Mouse (Mus musculus) liver, embryonic 16.5 days (tissue): Measurements from ENCODE around the gene Zfp729b. TPM values are rescaled to one million over a fixed set of nuclear protein-coding genes. Genes with fewer than 3 reads are reported as not detected.

ENCODE experiments used
- ATAC-seq: fragments of 200-750 bp; cut with Nextera tagmentation; 2 replicates; pipeline ENCODE4 v1.8.0; 2017; ENCODE audit warnings: low read depth, mild to moderate bottlenecking, moderate number of reproducible peaks, moderate library complexity
- H3K27ac ChIP-seq: fragments of 300-500 bp; sonication (generic); 2 replicates; pipeline ENCODE4 v1.5.1; 2014; ENCODE audit warnings: mild to moderate bottlenecking, low read length
- H3K27me3 ChIP-seq: fragments of 300-500 bp; sonication (generic); 2 replicates; pipeline ENCODE4 v1.6.1; 2014; ENCODE audit warnings: low read depth, low read length, mixed read lengths; ENCODE audit not compliant: control insufficient read depth, insufficient read depth
- H3K36me3 ChIP-seq: fragments of 300-500 bp; sonication (generic); 2 replicates; pipeline ENCODE4 v1.6.1; 2014; ENCODE audit warnings: mild to moderate bottlenecking; ENCODE audit not compliant: control insufficient read depth, insufficient read depth
- H3K4me1 ChIP-seq: fragments of 300-500 bp; sonication (generic); 2 replicates; pipeline ENCODE4 v1.6.1; 2014; ENCODE audit warnings: low read depth, low read length, mixed read lengths; ENCODE audit not compliant: control insufficient read depth
- H3K4me2 ChIP-seq: fragments of 300-500 bp; sonication (generic); 2 replicates; pipeline ENCODE4 v1.6.1; 2014; ENCODE audit warnings: low read depth, low read length, mixed read lengths
- H3K4me3 ChIP-seq: fragments of 300-500 bp; sonication (generic); 2 replicates; pipeline ENCODE4 v1.5.1; 2014; ENCODE audit warnings: low read depth, mild to moderate bottlenecking, low read length
- H3K9ac ChIP-seq: fragments of 300-500 bp; sonication (generic); 2 replicates; pipeline ENCODE4 v1.6.1; 2014; ENCODE audit warnings: low read depth, low read length
- H3K9me3 ChIP-seq: fragments of 300-500 bp; sonication (generic); replicated peaks from 2 replicates; pipeline ENCODE4 v1.6.1; 2016; ENCODE audit warnings: low read length; ENCODE audit not compliant: control insufficient read depth
- WGBS: fragments of 180-500 bp; shearing (Covaris S2); extraction: QIAGEN DNeasy Blood & Tissue Kit; methylation state at CpG from one replicate; pipeline ENCODE4 v1.1.7; 2014; ENCODE audit not compliant: insufficient replicate concordance; 5-methylcytosine and 5-hydroxymethylcytosine counted together
- polyA plus RNA-seq: library from polyadenylated mRNA; unstranded; fragments of >200 nt; fragmentation: Nextera tagmentation; extraction: Ambion mirVana; gene quantifications from 2 replicates; pipeline ENCODE4 v1.2.1, GENCODE M21; 2015

Gene Zfp729b
- polyA plus RNA-seq, result 1.1 TPM in 2 replicates

DNA sequence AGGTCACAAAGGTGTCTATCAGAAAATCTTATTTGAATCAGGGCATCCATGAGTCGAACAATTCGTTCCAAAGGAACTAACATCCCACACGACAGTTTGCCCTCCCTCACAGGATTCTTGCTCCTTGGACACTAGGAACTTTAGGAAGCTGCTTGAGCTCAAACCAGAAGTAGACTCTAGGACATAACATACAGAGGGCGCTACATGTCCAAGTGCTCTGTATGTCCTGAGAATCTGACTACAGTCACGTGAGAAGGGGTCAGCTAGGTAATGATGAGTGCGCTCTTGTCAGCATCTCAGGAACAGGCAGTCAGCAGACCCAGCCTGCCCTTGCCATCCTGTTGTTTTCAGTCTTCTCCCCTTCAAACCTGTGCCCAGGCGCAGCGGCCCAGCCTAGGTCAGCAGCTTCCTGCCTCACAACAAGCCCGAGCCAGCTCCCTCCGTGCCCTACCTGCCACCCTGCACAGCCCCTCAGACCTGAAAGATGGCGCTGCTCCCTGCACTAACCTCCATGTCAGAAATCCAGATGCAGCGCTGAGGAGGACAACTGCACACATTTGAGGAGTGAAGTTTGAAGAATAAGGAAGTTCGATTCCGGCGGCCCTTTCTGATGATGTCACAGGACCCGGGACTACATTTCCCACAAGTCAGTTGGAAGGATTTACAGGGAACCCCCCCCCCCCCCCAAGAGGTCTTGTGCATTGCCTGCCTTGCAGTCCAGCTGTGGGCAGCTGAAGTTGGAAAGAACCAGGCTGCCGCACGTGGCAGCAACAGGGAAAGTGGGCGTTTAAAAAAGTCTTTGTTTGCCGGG is at the start of gene Zfp729b:
TSS of gene Zfp729b (minus strand) at position 642 of the 811 bp plus-strand sequence.
- no peaks in the 10 kb centered on the region for H3K9me3 ChIP-seq
- no peaks in the 10 kb centered on the region for H3K27me3 ChIP-seq
- H3K4me3 ChIP-seq, result peak within 1 kb of the TSS; percentile 75
- peak within 1 kb of the TSS; percentile 77 for H3K9ac ChIP-seq
- peak; percentile 90 for ATAC-seq
- H3K36me3 ChIP-seq, result no peaks in the 10 kb centered on the region
- peak within 1 kb of the TSS; percentile 15; the same call in 1 of the 2 replicates for H3K27ac ChIP-seq
- peaks cover 4% of the 10 kb centered on the region for H3K4me1 ChIP-seq
- H3K4me2 ChIP-seq, result peak within 1 kb of the TSS; percentile 65
- WGBS, result 3% methylated on average over 20 of the region's 20 CpGs

DNA sequence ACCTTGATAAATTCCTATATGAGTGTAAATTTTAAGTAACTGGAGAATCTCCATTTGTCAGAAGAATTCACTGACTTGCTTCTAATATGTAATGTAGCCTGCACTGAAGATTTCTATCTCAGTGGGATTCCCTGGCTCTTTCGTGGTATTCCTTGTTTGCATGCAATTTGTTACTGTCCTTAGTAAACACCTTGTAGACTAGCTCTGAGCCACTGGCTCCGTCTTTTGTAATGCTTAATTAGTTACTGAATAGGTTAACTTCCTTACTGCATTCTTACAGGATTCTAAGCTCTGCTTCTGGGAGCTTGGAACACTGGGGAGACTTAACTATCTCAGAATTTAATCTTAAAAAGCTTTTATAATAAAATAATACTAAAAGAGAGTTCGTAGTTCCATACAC is 43.0 kb upstream of the Zfp729b start:
- Histone ChIP-seq H3K27ac (no peak overlapping the region), H3K4me1 (no peaks in the 10 kb centered on the region), H3K4me3 (no peak overlapping the region), H3K9ac (no peak overlapping the region), H3K9me3 (no peaks in the 10 kb centered on the region), H3K4me2 (no peak overlapping the region), H3K36me3 (no peaks in the 10 kb centered on the region), H3K27me3 (no peaks in the 10 kb centered on the region)
- no peak for ATAC-seq
- WGBS, result 31% methylated on average over 3 of the region's 3 CpGs

DNA sequence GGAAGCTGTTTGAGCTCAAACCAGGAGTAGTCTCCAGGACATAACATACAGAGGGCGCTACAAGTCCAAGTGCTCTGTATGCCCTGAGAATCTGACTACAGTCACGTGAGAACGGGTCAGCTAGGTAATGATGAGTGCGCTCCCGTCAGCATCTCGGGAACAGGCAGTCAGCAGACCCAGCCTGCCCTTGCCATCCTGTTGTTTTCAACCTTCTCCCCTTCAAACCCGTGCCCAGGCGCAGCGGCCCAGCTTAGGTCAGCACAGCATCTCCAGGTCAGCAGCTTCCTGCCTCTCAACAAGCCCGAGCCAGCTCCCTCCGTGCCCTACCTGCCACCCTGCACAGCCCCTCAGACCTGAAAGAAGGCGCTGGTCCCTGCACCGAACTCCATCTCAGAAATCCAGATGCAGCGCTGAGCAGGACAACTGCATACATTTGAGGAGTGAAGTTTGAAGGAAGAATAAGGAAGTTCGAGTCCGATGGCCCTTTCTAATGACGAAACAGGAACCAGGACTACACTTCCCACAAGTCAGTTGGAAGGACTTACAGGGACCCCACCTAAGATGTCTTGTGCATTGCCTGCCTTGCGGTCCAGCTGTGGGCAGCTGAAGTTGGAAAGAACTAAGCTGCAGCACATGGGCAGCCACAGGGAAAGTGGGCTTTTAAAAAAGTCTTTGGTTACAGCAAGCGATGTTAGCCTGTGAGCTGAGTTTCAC is 27.9 kb upstream of the Zfp729b start, which contains the start of the genes Gm49345 and Zfp729a:
TSS of gene Gm49345 (minus strand) at position 476 of the 714 bp plus-strand sequence.
TSS of gene Zfp729a (minus strand) at position 498 of the 714 bp plus-strand sequence.
- Histone ChIP-seq H3K9me3 (no peaks in the 10 kb centered on the region), H3K36me3 (no peaks in the 10 kb centered on the region), H3K4me1 (no peaks in the 10 kb centered on the region), H3K9ac (peak within 1 kb of the TSS; percentile 79), H3K4me2 (peak within 1 kb of the TSS; percentile 58), H3K4me3 (peak within 1 kb of the TSS; percentile 84), H3K27ac (peak within 1 kb of the TSS; percentile 29; the same call in 1 of the 2 replicates), H3K27me3 (no peaks in the 10 kb centered on the region)
- peak; percentile 98 for ATAC-seq
- WGBS, result under 1% methylated on average over 19 of the region's 19 CpGs

DNA sequence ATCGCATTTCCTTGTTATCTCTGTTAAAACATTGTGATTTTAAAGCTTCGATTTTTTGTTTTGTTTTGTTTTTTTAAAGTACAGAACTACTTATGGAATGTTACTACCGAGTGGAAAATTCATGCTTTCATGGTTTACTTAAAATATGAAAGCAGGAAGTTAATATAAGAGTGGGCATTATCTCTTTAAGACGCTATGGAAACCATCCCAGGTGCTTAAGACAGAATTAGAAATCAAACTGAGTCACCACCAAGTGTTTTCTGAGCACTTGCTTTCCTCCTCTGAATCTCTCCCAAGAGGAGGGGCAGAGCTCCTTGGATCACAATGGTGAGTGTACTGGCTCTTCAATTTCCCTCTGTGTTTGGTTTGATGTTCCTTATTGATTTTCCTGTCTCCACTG is 601 bp upstream of the Zfp729b start:
- peak overlapping the region; percentile 75; the same call in 1 of the 2 replicates for H3K4me3 ChIP-seq
- H3K4me1 ChIP-seq, result peaks cover 4% of the 10 kb centered on the region
- H3K27me3 ChIP-seq, result no peaks in the 10 kb centered on the region
- no peak overlapping the region for H3K4me2 ChIP-seq
- no peak overlapping the region for H3K27ac ChIP-seq
- H3K9me3 ChIP-seq, result no peaks in the 10 kb centered on the region
- H3K9ac ChIP-seq, result no peak overlapping the region
- 60% methylated on average over 4 of the region's 4 CpGs for WGBS
- ATAC-seq, result no peak
- H3K36me3 ChIP-seq, result no peaks in the 10 kb centered on the region

- Histone ChIP-seq H3K4me1 (no peaks in the 10 kb centered on the region), H3K27ac (no peak overlapping the region), H3K27me3 (no peaks in the 10 kb centered on the region), H3K4me3 (no peak overlapping the region), H3K4me2 (no peak overlapping the region), H3K36me3 (no peaks in the 10 kb centered on the region), H3K9me3 (no peaks in the 10 kb centered on the region), H3K9ac (no peak overlapping the region)
- 52% methylated on average over 5 of the region's 5 CpGs for WGBS
- no peak for ATAC-seq
These were observed 36.8 kb downstream of the Zfp729b start for GRCm38 (mm10) chr13:67572591-67573189.

GRCm38 (mm10) chr13:67553730-67554129 is 55.8 kb downstream of the Zfp729b start, which contains the start of gene Zfp748:
TSS of gene Zfp748 (minus strand) at chr13:67553830.
- 71% methylated on average over 4 of the region's 4 CpGs for WGBS

GRCm38 (mm10) chr13:67552505-67553346 is 56.8 kb downstream of the Zfp729b start:
- H3K4me1 ChIP-seq, result peaks cover 7% of the 10 kb centered on the region
- ATAC-seq, result peak; percentile 96
- no peaks in the 10 kb centered on the region for H3K36me3 ChIP-seq
- peak overlapping the region; percentile 70 for H3K4me2 ChIP-seq
- H3K9me3 ChIP-seq, result no peaks in the 10 kb centered on the region
- H3K9ac ChIP-seq, result peak overlapping the region; percentile 84
- 1% methylated on average over 44 of the region's 44 CpGs for WGBS
- no peaks in the 10 kb centered on the region for H3K27me3 ChIP-seq
- H3K4me3 ChIP-seq, result peak overlapping the region; percentile 85
- peak overlapping the region; percentile 83 for H3K27ac ChIP-seq

More at GRCm38 (mm10) chr13:67553730-67554129, 55.8 kb downstream of the Zfp729b start, which contains the start of gene Zfp748:
- Histone ChIP-seq H3K9me3 (no peaks in the 10 kb centered on the region), H3K4me1 (peaks cover 7% of the 10 kb centered on the region), H3K4me3 (peak within 1 kb of the TSS; percentile 85), H3K9ac (peak within 1 kb of the TSS; percentile 84), H3K27me3 (no peaks in the 10 kb centered on the region), H3K36me3 (no peaks in the 10 kb centered on the region), H3K27ac (peak within 1 kb of the TSS; percentile 83), H3K4me2 (peak within 1 kb of the TSS; percentile 70)
- no peak for ATAC-seq

DNA sequence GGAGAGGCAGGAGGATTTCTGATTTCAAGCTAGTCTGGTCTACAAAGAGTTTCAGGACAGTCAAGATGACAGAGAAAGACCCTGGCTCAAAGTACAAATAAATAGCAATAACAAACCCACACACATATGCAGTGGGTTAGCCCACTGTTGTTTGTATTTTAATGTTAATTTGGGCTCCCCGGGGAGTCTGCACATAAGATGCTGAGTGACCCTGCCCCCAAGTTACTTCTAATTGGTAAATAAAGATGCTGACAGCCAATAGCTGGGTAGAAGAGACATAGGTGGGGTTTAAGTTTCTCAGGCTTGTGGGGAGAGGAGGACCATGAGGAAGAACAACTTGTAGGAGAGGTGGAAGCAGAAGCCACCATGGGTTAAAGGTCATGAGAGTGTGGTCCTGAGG is 63.6 kb downstream of the Zfp729b start:
- H3K9ac ChIP-seq, result no peak overlapping the region
- no peaks in the 10 kb centered on the region for H3K4me1 ChIP-seq
- H3K9me3 ChIP-seq, result no peaks in the 10 kb centered on the region; the same call in 1 of the 2 replicates
- H3K36me3 ChIP-seq, result peaks cover 29% of the 10 kb centered on the region
- no peak overlapping the region for H3K4me2 ChIP-seq
- H3K4me3 ChIP-seq, result no peak overlapping the region
- ATAC-seq, result no peak
- no peak overlapping the region for H3K27ac ChIP-seq
- WGBS, result 74% methylated on average over 1 of the region's 1 CpGs
- H3K27me3 ChIP-seq, result no peaks in the 10 kb centered on the region
